Mouse (Mus musculus): Measurements from ENCODE around the gene Isoc2a. TPM values are rescaled to one million over a fixed set of nuclear protein-coding genes. Genes with fewer than 3 reads are reported as not detected.

Isoc2a gene
- polyA plus RNA-seq, 1 experiment from 2014 or later = 1.5 TPM

DNA sequence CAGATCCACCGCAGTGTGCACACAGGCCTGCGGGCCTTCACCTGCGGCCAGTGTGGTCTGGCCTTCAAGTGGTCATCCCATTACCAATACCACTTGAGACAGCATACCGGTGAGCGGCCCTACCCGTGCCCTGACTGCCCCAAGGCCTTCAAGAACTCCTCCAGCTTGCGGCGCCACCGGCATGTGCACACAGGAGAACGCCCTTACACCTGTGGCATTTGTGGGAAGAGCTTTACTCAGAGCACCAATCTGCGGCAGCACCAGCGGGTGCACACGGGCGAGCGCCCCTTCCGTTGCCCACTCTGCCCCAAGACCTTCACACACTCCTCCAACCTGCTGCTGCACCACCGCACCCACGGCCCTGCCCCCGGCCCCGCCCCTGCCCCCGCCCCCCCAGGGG, 42.1 kb downstream of the Isoc2a start:
- Histone ChIP-seq H3K4me1 (ENCODE audit: control insufficient read depth in 2 of 2, insufficient read depth in 2 of 2, low read length in 2 of 2) (peaks cover 29 to 44% of the 10 kb centered on the region in 2 experiments), H3K36me3 (ENCODE audit: control insufficient read depth, insufficient read depth, low read length) (peaks cover 40% of the 10 kb centered on the region), H3K27ac (replicated peaks in 1 of 2; ENCODE audit: control insufficient read depth in 1 of 2, insufficient read depth in 1 of 2, low read depth in 2 of 2, low read length in 2 of 2) (no peak overlapping the region), H3K9ac (ENCODE audit: low read length) (no peak overlapping the region), H3K4me2 (ENCODE audit: low read length) (no peak overlapping the region), H3K4me3 (ENCODE audit: control insufficient read depth in 1 of 2, insufficient read depth in 1 of 2, low read depth in 1 of 2, low read length in 2 of 2) (no peak overlapping the region), H3K9me3 (ENCODE audit: control insufficient read depth, low read length) (no peaks in the 10 kb centered on the region), H3K27me3 (ENCODE audit: control insufficient read depth, insufficient read depth, low read length) (no peaks in the 10 kb centered on the region)
- 85% methylated on average over 21 of the region's 21 CpGs for WGBS
- no peak for ATAC-seq (ENCODE audit: insufficient number of reproducible peaks, insufficient read depth, low FRiP score, low read depth)

DNA sequence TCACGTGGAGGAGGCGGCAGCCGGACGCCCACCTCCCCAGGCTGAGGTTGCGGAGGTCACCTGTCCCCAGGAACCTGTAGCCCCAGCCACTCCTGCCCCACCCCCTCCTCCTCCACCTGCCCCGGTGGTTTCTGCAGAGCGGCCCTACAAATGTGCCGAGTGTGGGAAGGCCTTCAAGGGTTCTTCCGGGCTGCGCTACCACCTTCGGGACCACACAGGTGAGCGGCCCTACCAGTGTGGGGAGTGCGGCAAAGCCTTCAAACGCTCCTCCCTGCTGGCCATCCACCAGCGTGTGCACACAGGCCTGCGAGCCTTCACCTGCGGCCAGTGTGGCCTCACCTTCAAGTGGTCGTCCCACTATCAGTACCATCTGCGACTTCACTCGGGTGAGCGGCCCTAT, 43.0 kb downstream of the Isoc2a start:
- H3K9me3 ChIP-seq (ENCODE audit: control insufficient read depth, low read length) = no peaks in the 10 kb centered on the region
- 88% methylated on average over 21 of the region's 21 CpGs for WGBS
- H3K4me1 ChIP-seq (ENCODE audit: control insufficient read depth in 2 of 2, insufficient read depth in 2 of 2, low read length in 2 of 2) = peaks cover 32 to 53% of the 10 kb centered on the region in 2 experiments
- H3K4me3 ChIP-seq (ENCODE audit: control insufficient read depth in 1 of 2, insufficient read depth in 1 of 2, low read depth in 1 of 2, low read length in 2 of 2) = no peak overlapping the region
- no peak for ATAC-seq (ENCODE audit: insufficient number of reproducible peaks, insufficient read depth, low FRiP score, low read depth)
- no peak overlapping the region for H3K27ac ChIP-seq (replicated peaks in 1 of 2; ENCODE audit: control insufficient read depth in 1 of 2, insufficient read depth in 1 of 2, low read depth in 2 of 2, low read length in 2 of 2)
- no peak overlapping the region for H3K9ac ChIP-seq (ENCODE audit: low read length)
- no peak overlapping the region for H3K4me2 ChIP-seq (ENCODE audit: low read length)
- H3K36me3 ChIP-seq (ENCODE audit: control insufficient read depth, insufficient read depth, low read length) = peaks cover 40% of the 10 kb centered on the region
- H3K27me3 ChIP-seq (ENCODE audit: control insufficient read depth, insufficient read depth, low read length) = no peaks in the 10 kb centered on the region

DNA sequence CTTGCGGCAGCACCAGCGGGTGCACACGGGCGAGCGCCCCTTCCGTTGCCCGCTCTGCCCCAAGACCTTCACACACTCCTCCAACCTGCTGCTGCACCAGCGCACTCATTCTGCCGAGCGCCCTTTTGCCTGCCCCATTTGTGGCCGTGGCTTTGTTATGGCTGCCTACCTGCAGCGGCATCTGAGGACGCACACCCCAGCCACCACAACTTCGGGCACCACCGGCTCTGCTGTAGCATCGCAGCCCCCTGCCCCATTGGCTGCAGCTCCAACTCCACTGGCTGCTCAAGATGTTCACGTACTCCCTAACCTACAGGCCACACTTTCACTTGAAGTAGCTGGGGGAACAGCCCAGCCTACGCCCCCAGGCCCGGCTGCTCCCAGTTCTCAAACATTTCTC, 43.5 kb downstream of the Isoc2a start:
- Histone ChIP-seq H3K27me3 (ENCODE audit: control insufficient read depth, insufficient read depth, low read length) (no peaks in the 10 kb centered on the region), H3K9me3 (ENCODE audit: control insufficient read depth, low read length) (no peaks in the 10 kb centered on the region), H3K9ac (ENCODE audit: low read length) (no peak overlapping the region), H3K36me3 (ENCODE audit: control insufficient read depth, insufficient read depth, low read length) (peaks cover 40% of the 10 kb centered on the region), H3K4me2 (ENCODE audit: low read length) (no peak overlapping the region), H3K27ac (replicated peaks in 1 of 2; ENCODE audit: control insufficient read depth in 1 of 2, insufficient read depth in 1 of 2, low read depth in 2 of 2, low read length in 2 of 2) (peak overlapping the region in 1 of 2 experiments; percentile 74; a peak in 2 of 4 replicates), H3K4me3 (ENCODE audit: control insufficient read depth in 1 of 2, insufficient read depth in 1 of 2, low read depth in 1 of 2, low read length in 2 of 2) (no peak overlapping the region), H3K4me1 (ENCODE audit: control insufficient read depth in 2 of 2, insufficient read depth in 2 of 2, low read length in 2 of 2) (peaks cover 36 to 58% of the 10 kb centered on the region in 2 experiments)
- ATAC-seq (ENCODE audit: insufficient number of reproducible peaks, insufficient read depth, low FRiP score, low read depth) = no peak
- 92% methylated on average over 19 of the region's 19 CpGs for WGBS

DNA sequence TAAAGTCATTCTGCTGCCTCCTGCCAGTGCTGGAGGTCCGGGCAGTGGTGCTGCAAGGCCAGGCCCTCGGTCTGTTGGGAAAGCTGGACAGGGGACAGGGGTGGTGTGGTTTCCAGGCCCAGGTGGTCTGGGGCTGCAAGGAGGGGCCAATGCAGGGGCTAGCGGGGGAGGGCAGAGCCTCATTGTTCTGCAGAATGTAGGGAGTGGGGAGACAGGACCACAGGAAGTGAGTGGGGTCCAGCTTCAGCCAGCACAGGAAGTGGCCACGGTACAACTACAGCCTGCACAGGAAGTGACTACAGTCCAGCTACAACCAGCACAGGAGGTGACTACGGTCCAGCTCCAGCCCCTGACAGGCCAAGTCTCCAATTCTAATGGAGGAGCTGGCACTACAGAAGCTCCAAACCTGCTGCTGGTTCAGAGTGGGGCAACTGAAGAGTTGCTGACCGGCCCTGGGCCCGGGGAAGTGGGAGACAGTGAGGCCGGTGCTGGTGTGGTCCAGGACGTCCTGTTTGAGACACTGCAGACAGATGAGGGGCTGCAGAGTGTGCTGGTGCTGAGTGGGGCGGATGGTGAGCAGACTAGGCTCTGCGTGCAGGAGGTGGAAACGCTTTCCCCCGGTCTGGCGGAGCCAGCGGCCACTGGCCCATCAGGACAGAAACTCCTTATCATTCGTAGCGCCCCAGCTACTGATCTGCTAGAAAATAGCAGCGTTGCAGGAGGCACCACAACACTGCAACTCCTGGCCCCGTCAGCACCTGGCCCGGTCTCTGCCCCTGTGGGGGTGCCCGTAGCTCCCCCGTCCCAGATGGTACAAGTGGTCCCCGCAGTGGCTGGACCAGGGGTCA, 44.2 kb downstream of the Isoc2a start:
- Histone ChIP-seq H3K4me1 (ENCODE audit: control insufficient read depth in 2 of 2, insufficient read depth in 2 of 2, low read length in 2 of 2) (peaks cover 41 to 61% of the 10 kb centered on the region in 2 experiments), H3K36me3 (ENCODE audit: control insufficient read depth, insufficient read depth, low read length) (peaks cover 40% of the 10 kb centered on the region), H3K9me3 (ENCODE audit: control insufficient read depth, low read length) (no peaks in the 10 kb centered on the region), H3K4me3 (ENCODE audit: control insufficient read depth in 1 of 2, insufficient read depth in 1 of 2, low read depth in 1 of 2, low read length in 2 of 2) (no peak overlapping the region), H3K4me2 (ENCODE audit: low read length) (peak overlapping the region; percentile 32), H3K27me3 (ENCODE audit: control insufficient read depth, insufficient read depth, low read length) (no peaks in the 10 kb centered on the region), H3K27ac (replicated peaks in 1 of 2; ENCODE audit: control insufficient read depth in 1 of 2, insufficient read depth in 1 of 2, low read depth in 2 of 2, low read length in 2 of 2) (peak overlapping the region; percentile 60 to 74), H3K9ac (ENCODE audit: low read length) (peak overlapping the region; percentile 44; the same call in 1 of the 2 replicates)
- WGBS = 25% methylated on average over 23 of the region's 23 CpGs
- peak; percentile 25; the same call in 1 of the 2 replicates for ATAC-seq (ENCODE audit: insufficient number of reproducible peaks, insufficient read depth, low FRiP score, low read depth)

DNA sequence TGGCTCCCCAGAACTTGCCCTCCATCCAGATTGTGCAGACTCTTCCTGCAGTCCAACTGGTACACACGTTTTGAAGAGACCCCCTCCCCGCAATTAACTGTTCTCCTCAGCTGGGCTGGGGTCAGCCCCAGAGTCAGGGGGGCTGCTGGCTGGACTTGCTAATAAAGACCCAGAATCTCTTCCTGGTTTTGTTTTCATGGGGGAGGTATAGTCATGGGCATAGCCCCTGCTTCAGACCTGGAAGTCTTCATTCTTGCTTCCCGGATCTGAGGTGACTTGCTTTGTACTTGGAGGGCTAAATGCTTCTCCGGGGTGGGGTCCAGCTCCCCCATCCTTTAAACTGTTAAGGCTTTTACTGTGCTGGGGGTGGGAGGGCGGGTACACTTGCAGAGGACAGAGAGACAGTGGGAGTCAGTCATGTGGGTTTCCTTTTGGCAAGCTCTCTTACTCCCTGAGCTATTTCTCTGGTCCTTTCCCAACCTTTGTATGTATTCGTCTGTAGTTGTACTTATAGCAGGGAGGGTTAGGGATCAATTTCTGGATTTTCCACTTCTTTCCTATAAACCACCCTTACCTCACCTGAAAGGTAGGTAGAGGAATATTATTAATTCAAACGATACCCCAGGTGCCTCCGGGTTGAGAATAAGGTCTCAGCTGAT, 45.0 kb downstream of the Isoc2a start, which contains the start of gene Nat14:
Gene Nat14, plus strand, starts transcription at position 205 of the 659 bp plus-strand sequence.
- H3K36me3 ChIP-seq (ENCODE audit: control insufficient read depth, insufficient read depth, low read length) = peaks cover 40% of the 10 kb centered on the region
- WGBS = 32% methylated on average over 8 of the region's 8 CpGs

DNA sequence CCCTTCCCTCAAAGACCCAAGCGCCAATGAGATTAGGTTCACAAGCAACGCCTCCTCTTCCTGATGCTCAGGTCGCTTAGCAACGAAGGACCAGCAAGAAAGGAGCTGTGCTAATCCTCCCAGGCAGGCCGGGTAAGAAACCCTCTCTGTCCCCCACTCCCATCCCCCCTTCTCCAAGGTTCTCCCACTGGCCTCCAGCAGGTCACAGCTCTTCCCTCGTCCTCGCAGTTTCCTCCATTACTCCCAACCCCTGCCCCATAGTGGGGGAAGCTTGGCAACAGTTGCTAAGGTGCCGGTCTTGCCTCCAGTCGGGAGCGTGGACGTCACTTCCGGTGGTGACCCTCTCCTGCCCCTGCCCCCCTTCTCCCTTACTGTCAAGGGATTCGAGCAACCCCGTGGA, 45.6 kb downstream of the Isoc2a start:
- Histone ChIP-seq H3K36me3 (ENCODE audit: control insufficient read depth, insufficient read depth, low read length) (peaks cover 34% of the 10 kb centered on the region), H3K4me1 (ENCODE audit: control insufficient read depth in 2 of 2, insufficient read depth in 2 of 2, low read length in 2 of 2) (peaks cover 40 to 54% of the 10 kb centered on the region in 2 experiments), H3K27me3 (ENCODE audit: control insufficient read depth, insufficient read depth, low read length) (peaks cover 5% of the 10 kb centered on the region), H3K27ac (replicated peaks in 1 of 2; ENCODE audit: control insufficient read depth in 1 of 2, insufficient read depth in 1 of 2, low read depth in 2 of 2, low read length in 2 of 2) (0 out of 4 replicates have a peak overlapping the region, but pooled peaks of 1 of the 2 experiments have one; percentile 58), H3K4me2 (ENCODE audit: low read length) (peak overlapping the region; percentile 82), H3K9ac (ENCODE audit: low read length) (peak overlapping the region; percentile 64), H3K9me3 (ENCODE audit: control insufficient read depth, low read length) (no peaks in the 10 kb centered on the region), H3K4me3 (ENCODE audit: control insufficient read depth in 1 of 2, insufficient read depth in 1 of 2, low read depth in 1 of 2, low read length in 2 of 2) (peak overlapping the region; percentile 32 to 41)
- 0 out of 2 replicates have a peak, but pooled peaks have one; percentile 14 for ATAC-seq (ENCODE audit: insufficient number of reproducible peaks, insufficient read depth, low FRiP score, low read depth)
- WGBS = 0% methylated on average over 14 of the region's 14 CpGs

More for the DNA sequence above, 45.0 kb downstream of the Isoc2a start, which contains the start of gene Nat14:
- peaks cover 40 to 54% of the 10 kb centered on the region in 2 experiments for H3K4me1 ChIP-seq (ENCODE audit: control insufficient read depth in 2 of 2, insufficient read depth in 2 of 2, low read length in 2 of 2)
- ATAC-seq (ENCODE audit: insufficient number of reproducible peaks, insufficient read depth, low FRiP score, low read depth) = no peak
- H3K4me3 ChIP-seq (ENCODE audit: control insufficient read depth in 1 of 2, insufficient read depth in 1 of 2, low read depth in 1 of 2, low read length in 2 of 2) = peak within 1 kb of the TSS; percentile 32 to 41
- peak within 1 kb of the TSS; percentile 82 for H3K4me2 ChIP-seq (ENCODE audit: low read length)
- H3K9ac ChIP-seq (ENCODE audit: low read length) = peak within 1 kb of the TSS; percentile 64
- peaks cover 1% of the 10 kb centered on the region; the same call in 1 of the 2 replicates for H3K27me3 ChIP-seq (ENCODE audit: control insufficient read depth, insufficient read depth, low read length)
- H3K9me3 ChIP-seq (ENCODE audit: control insufficient read depth, low read length) = no peaks in the 10 kb centered on the region
- peak within 1 kb of the TSS; percentile 60 to 74 for H3K27ac ChIP-seq (replicated peaks in 1 of 2; ENCODE audit: control insufficient read depth in 1 of 2, insufficient read depth in 1 of 2, low read depth in 2 of 2, low read length in 2 of 2)

DNA sequence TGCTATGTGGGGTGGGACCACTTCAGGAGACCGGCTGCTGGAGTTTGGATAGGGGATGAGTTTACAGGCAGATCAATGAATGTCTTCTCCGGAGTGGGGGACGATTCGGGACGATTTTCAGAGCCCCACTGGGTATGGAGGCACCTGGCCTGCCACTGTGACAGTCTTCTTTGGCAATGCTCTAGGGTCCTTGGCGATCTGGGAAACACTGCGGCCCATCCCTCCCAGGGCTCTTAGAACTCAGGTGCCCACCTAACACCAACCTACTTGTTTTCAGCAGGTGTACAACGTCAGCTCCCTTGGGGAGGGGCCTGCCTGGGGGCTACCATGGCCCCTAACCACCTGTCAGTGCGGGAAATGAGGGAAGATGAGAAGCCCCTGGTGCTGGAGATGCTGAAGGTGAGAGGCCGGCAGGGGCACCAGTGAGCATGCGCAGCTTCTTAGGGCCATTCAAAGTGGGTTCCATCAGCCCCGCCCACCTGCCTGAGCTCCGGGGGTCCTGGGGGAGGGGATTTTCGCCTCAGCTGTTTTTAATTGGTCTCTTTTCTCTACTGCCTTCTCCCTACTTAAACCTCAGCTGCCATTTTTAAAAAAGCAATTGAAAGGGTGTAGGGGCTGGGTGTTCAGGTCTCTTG, 46.1 kb downstream of the Isoc2a start:
- no peak for ATAC-seq (ENCODE audit: insufficient number of reproducible peaks, insufficient read depth, low FRiP score, low read depth)
- peaks cover 40 to 54% of the 10 kb centered on the region in 2 experiments for H3K4me1 ChIP-seq (ENCODE audit: control insufficient read depth in 2 of 2, insufficient read depth in 2 of 2, low read length in 2 of 2)
- 2% methylated on average over 14 of the region's 14 CpGs for WGBS
- peak overlapping the region; percentile 82 for H3K4me2 ChIP-seq (ENCODE audit: low read length)
- peak overlapping the region; percentile 32 to 41 for H3K4me3 ChIP-seq (ENCODE audit: control insufficient read depth in 1 of 2, insufficient read depth in 1 of 2, low read depth in 1 of 2, low read length in 2 of 2)
- H3K9me3 ChIP-seq (ENCODE audit: control insufficient read depth, low read length) = no peaks in the 10 kb centered on the region
- peak overlapping the region; percentile 31 to 58; a peak in 1 of 4 replicates for H3K27ac ChIP-seq (replicated peaks in 1 of 2; ENCODE audit: control insufficient read depth in 1 of 2, insufficient read depth in 1 of 2, low read depth in 2 of 2, low read length in 2 of 2)
- H3K36me3 ChIP-seq (ENCODE audit: control insufficient read depth, insufficient read depth, low read length) = peaks cover 29% of the 10 kb centered on the region
- H3K9ac ChIP-seq (ENCODE audit: low read length) = peak overlapping the region; percentile 66
- H3K27me3 ChIP-seq (ENCODE audit: control insufficient read depth, insufficient read depth, low read length) = peaks cover 5% of the 10 kb centered on the region
